Mouse (Mus musculus) ES-CJ7 (cell line): Measurements from ENCODE around the gene Rab36.

ENCODE experiments used
- DNase-seq: peaks from one replicate; pipeline ENCODE4 v3.0.0; 2011; ENCODE audit warnings: low read depth, low spot score

Gene Rab36

DNA sequence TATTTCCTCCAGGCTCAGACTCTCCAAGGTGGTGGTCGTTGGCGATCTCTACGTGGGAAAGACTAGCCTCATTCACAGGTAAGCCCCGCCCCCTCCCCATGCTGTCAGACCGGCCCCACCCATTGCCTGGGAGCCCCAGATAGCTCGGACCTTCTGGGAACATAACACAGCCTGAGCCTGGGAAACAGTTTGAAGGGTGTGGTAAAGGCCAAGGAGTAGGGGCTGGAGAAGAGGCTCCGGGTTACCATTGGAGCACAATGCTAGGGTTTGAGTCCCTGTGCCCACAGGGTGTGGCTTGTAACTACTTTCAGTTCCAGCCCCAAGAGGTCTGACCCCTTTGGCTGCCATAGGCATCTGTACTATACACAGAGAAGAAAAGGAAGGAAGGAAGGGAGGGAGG, 7.6 kb downstream of the Rab36 start:
- peak; percentile 38 for DNase-seq

GRCm38 (mm10) chr10:75045831-75046230, 9.0 kb downstream of the Rab36 start:
- no peak for DNase-seq

GRCm38 (mm10) chr10:75048711-75049110, 11.9 kb downstream of the Rab36 start:
- DNase-seq = no peak

- no peak for DNase-seq
Measured at GRCm38 (mm10) chr10:75051364-75052074, 14.7 kb downstream of the Rab36 start.

- DNase-seq = no peak
Measured at GRCm38 (mm10) chr10:75052902-75053301, 16.0 kb downstream of the Rab36 start.

- DNase-seq = no peak
Measured at GRCm38 (mm10) chr10:75053655-75054054, 16.8 kb downstream of the Rab36 start.

DNA sequence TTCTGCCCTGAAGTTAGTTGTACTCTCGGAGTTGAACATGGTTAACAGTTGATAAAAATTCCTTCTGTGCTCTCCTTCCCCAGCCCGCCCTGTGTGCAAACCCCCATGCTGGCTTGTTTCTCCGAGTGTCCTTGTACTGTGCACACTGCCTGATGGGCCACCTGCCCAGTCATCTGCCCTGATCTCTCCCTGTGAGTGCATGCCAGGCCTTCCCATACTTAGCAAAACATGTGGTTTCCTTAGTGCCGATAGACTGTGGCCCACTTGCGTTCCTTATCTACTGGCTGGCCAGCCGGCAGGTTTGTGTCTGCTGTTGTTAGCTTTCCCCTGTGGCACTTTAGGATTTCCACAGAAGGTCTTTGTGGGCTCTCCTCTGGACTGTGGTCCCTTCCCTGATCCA, 17.3 kb downstream of the Rab36 start:
- DNase-seq = no peak

DNA sequence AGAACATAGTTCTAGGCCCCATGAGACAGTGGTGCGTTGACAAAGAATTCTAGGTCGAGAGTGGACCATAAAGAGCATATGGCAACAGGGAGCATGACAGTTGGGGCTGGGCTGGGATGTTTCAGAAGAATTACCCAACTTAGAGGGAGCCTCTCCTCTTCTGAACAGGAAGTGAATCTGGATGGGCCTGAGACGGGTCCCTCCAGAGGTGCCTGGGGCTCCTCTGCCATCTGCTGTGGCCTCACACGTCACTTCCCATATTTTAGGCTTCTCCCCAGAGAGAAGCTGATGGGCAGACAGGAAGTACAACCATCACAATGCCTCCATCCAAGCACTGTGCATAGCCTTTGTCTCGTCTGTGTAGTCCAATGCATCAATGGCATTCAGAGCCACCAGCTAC, 18.8 kb downstream of the Rab36 start:
- no peak for DNase-seq

GRCm38 (mm10) chr10:75056255-75056654, 19.4 kb downstream of the Rab36 start:
- no peak for DNase-seq

GRCm38 (mm10) chr10:75058336-75058735, 21.5 kb downstream of the Rab36 start:
- DNase-seq = no peak

DNA sequence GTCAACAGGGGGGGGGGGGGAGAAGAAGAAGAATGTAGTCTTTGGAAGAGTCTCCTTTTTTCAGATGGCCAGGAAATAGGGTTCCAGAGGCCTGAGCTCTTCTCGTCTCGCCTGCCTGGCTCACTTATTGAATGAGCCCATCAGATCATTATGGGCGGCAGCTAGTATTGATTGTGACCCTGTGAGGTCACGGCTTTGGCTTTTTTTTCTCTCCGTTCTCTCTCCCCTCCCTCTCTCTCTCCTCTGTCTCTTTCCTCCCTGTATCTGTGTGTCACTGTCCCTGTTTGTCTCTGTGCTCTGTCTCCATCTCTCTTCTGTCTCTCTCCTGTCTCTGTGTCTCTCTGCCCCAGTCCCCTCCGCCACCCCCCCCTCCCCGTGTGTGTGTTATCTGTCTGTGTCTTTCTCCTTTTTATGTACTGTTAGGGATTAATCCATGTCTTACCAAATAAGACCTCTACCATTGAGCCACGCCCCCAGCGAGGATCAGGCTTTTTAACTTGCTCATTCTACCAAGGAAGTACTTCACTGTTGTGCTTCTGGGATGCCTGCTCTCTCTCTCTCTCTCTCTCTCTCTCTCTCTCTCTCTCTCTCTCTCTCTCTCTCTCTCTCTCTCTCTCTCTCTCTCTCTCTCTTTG, 22.0 kb downstream of the Rab36 start:
- peak; percentile 32 for DNase-seq

DNA sequence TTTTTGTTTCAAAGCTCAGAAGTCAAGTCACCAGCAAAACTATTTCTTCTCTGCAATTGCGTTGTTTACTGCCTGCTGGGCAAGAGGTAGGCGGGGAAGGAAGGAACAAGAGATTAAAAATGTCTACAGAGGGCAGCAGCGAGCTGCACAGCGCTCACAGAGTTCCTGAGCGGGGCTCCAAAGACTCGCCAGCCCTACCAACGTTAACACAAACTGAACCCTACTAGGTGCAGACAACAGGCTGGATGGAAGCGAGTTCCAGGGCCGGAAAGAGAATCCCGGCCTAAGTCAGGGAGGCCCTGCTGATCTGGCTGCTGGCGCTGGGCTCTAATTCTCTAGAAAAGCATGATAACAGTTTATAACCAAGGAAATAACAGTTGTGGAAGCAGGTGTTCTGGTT, 22.5 kb downstream of the Rab36 start:
- peak; percentile 77 for DNase-seq

DNA sequence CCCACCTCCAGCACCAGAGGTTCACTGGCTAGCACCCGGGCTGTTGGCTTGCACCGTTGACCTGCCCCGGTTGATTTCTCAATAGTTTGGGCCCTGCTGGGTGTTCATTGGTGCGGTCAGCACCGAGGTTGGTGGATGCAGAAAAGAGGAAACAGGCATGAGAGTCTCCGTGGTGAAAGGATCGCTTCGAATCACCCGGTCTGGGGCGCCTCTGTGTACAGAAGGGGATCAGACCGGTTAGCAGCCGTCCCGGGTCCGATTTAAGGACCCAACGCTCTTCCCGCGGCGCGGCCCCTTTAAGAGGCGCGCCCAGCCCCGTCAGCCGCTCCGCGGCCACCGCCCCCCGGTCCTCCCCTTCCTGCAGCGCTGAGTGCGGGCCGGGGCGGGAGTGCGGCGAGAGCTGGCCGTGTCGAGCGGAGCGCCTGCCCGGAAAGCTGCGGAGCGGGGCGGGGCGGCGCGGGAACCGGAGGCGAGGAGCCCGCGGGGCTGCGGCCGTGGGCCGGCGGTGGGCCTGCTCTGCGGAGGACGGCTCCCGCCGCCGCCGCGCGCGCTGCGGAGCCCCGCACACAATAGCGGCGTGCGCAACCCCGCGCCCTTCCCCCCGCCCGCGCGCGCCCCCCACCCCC, 23.5 kb downstream of the Rab36 start, which contains the start of gene Bcr:
TSS of gene Bcr (plus strand) at position 376 of the 626 bp plus-strand sequence.
- peak; percentile 50 for DNase-seq

DNA sequence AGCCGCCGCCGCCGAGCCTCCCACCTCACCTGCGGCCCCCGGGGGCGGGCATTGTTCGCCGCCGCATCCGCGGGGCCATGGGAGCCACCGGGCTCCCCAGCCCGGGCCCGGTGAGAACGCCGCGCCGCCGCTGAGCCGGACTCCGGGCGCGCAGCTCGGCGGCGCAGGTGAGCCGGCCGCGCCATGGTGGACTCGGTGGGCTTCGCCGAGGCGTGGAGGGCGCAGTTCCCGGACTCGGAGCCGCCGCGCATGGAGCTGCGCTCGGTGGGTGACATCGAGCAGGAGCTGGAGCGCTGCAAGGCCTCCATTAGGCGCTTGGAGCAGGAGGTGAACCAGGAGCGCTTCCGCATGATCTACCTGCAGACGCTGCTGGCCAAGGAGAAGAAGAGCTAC, 24.0 kb downstream of the Rab36 start:
- peak; percentile 16 for DNase-seq

GRCm38 (mm10) chr10:75061341-75062188, 24.7 kb downstream of the Rab36 start:
- no peak for DNase-seq

GRCm38 (mm10) chr10:75062189-75062561, 25.3 kb downstream of the Rab36 start:
- DNase-seq = no peak

- DNase-seq = no peak
Measured at GRCm38 (mm10) chr10:75062621-75063020, 25.8 kb downstream of the Rab36 start.

GRCm38 (mm10) chr10:75063301-75063965, 26.6 kb downstream of the Rab36 start:
- DNase-seq = no peak

DNA sequence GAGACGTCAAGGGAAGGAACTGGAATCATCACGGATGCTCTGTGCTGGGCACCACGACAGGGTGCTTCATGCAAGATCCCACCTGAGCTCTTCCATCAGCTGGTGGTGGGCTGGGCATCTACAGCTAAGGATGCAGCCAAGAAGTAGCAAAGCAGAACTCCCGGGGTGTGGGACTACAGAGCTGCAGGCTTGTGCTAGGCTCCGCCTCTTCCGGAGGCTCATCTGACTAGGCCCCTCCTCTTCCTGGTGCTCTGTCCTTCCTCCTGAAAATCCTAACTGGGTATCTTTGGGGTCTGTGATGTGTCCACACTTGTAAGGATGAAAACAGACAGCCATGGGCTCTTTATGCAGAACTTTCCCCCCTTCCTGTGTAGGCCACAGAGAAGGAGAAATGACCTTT, 28.8 kb downstream of the Rab36 start:
- peak; percentile 25 for DNase-seq

- no peak for DNase-seq
Measured at GRCm38 (mm10) chr10:75067446-75067845, 30.6 kb downstream of the Rab36 start.

GRCm38 (mm10) chr10:75068086-75068485, 31.2 kb downstream of the Rab36 start:
- no peak for DNase-seq
